Mouse (Mus musculus): ENCODE measurements around the gene Zfp451. TPM values are rescaled to one million over a fixed set of nuclear protein-coding genes. Genes with fewer than 3 reads are reported as not detected.

Gene Zfp451
- polyA plus RNA-seq, 1 experiment from 2014 or later = 28.5 TPM

- Histone ChIP-seq H3K4me3 (no peak overlapping the region), H3K4me2 (no peak overlapping the region), H3K9ac (no peak overlapping the region), H3K27ac (no peak overlapping the region), H3K4me1 (no peaks in the 10 kb centered on the region), H3K9me3 (no peaks in the 10 kb centered on the region), H3K27me3 (no peaks in the 10 kb centered on the region), H3K36me3 (peaks cover 75% of the 10 kb centered on the region)
- ATAC-seq (ENCODE audit: insufficient number of reproducible peaks, insufficient read depth, low FRiP score, low TSS enrichment, low read depth) = no peak
- WGBS = 88% methylated on average over 11 of the region's 11 CpGs
These were observed 75.6 kb downstream of the Zfp451 start for GRCm38 (mm10) chr1:33738681-33739278.

- no peak overlapping the region for H3K27ac ChIP-seq
- H3K9ac ChIP-seq = no peak overlapping the region
- peaks cover 75% of the 10 kb centered on the region for H3K36me3 ChIP-seq
These were observed 76.1 kb downstream of the Zfp451 start for GRCm38 (mm10) chr1:33738281-33738680.

GRCm38 (mm10) chr1:33734001-33734685 is 80.3 kb downstream of the Zfp451 start:
- Histone ChIP-seq H3K4me1 (no peaks in the 10 kb centered on the region), H3K4me3 (no peak overlapping the region), H3K9ac (no peak overlapping the region), H3K9me3 (no peaks in the 10 kb centered on the region), H3K27me3 (no peaks in the 10 kb centered on the region), H3K36me3 (peaks cover 89% of the 10 kb centered on the region), H3K27ac (no peak overlapping the region), H3K4me2 (no peak overlapping the region)
- ATAC-seq (ENCODE audit: insufficient number of reproducible peaks, insufficient read depth, low FRiP score, low TSS enrichment, low read depth) = no peak
- 80% methylated on average over 5 of the region's 5 CpGs for WGBS

More at GRCm38 (mm10) chr1:33738281-33738680, 76.1 kb downstream of the Zfp451 start:
- ATAC-seq (ENCODE audit: insufficient number of reproducible peaks, insufficient read depth, low FRiP score, low TSS enrichment, low read depth) = no peak
- WGBS = 93% methylated on average over 11 of the region's 11 CpGs
- H3K9me3 ChIP-seq = no peaks in the 10 kb centered on the region
- no peaks in the 10 kb centered on the region for H3K27me3 ChIP-seq
- H3K4me3 ChIP-seq = no peak overlapping the region
- H3K4me1 ChIP-seq = no peaks in the 10 kb centered on the region
- no peak overlapping the region for H3K4me2 ChIP-seq

GRCm38 (mm10) chr1:33733044-33733443 is 81.4 kb downstream of the Zfp451 start:
- no peak for ATAC-seq (ENCODE audit: insufficient number of reproducible peaks, insufficient read depth, low FRiP score, low TSS enrichment, low read depth)
- Histone ChIP-seq H3K27ac (no peak overlapping the region), H3K4me3 (no peak overlapping the region), H3K9me3 (no peaks in the 10 kb centered on the region), H3K27me3 (no peaks in the 10 kb centered on the region), H3K36me3 (peaks cover 84% of the 10 kb centered on the region), H3K4me2 (no peak overlapping the region), H3K4me1 (no peaks in the 10 kb centered on the region), H3K9ac (no peak overlapping the region)
- 85% methylated on average over 9 of the region's 9 CpGs for WGBS

- Histone ChIP-seq H3K27me3 (no peaks in the 10 kb centered on the region), H3K27ac (no peak overlapping the region), H3K4me3 (no peak overlapping the region), H3K9ac (no peak overlapping the region), H3K4me2 (no peak overlapping the region), H3K9me3 (no peaks in the 10 kb centered on the region), H3K36me3 (peaks cover 73% of the 10 kb centered on the region), H3K4me1 (peaks cover 4% of the 10 kb centered on the region)
- ATAC-seq (ENCODE audit: insufficient number of reproducible peaks, insufficient read depth, low FRiP score, low TSS enrichment, low read depth) = no peak
- 90% methylated on average over 5 of the region's 5 CpGs for WGBS
These were observed 89.3 kb downstream of the Zfp451 start for GRCm38 (mm10) chr1:33725086-33725485.

GRCm38 (mm10) chr1:33724516-33724915 is 89.9 kb downstream of the Zfp451 start:
- H3K4me2 ChIP-seq = no peak overlapping the region
- no peak for ATAC-seq (ENCODE audit: insufficient number of reproducible peaks, insufficient read depth, low FRiP score, low TSS enrichment, low read depth)
- no peaks in the 10 kb centered on the region for H3K27me3 ChIP-seq
- peaks cover 67% of the 10 kb centered on the region for H3K36me3 ChIP-seq
- H3K9me3 ChIP-seq = no peaks in the 10 kb centered on the region
- WGBS = 66% methylated on average over 6 of the region's 6 CpGs
- H3K27ac ChIP-seq = no peak overlapping the region
- H3K9ac ChIP-seq = no peak overlapping the region
- peaks cover 4% of the 10 kb centered on the region for H3K4me1 ChIP-seq
- no peak overlapping the region for H3K4me3 ChIP-seq

- Histone ChIP-seq H3K9ac (peak overlapping the region; percentile 47; the same call in 1 of the 2 replicates), H3K4me3 (peak overlapping the region; percentile 81), H3K4me1 (peaks cover 4% of the 10 kb centered on the region), H3K27ac (no peak overlapping the region), H3K27me3 (no peaks in the 10 kb centered on the region), H3K36me3 (peaks cover 42% of the 10 kb centered on the region), H3K4me2 (peak overlapping the region; percentile 66), H3K9me3 (no peaks in the 10 kb centered on the region)
- WGBS = 78% methylated on average over 7 of the region's 7 CpGs
- ATAC-seq (ENCODE audit: insufficient number of reproducible peaks, insufficient read depth, low FRiP score, low TSS enrichment, low read depth) = no peak
These were observed 93.4 kb downstream of the Zfp451 start for GRCm38 (mm10) chr1:33721020-33721419.

GRCm38 (mm10) chr1:33720231-33720630 is 94.2 kb downstream of the Zfp451 start:
- peaks cover 4% of the 10 kb centered on the region for H3K4me1 ChIP-seq
- H3K27me3 ChIP-seq = no peaks in the 10 kb centered on the region
- peaks cover 34% of the 10 kb centered on the region for H3K36me3 ChIP-seq
- peak overlapping the region; percentile 95 for H3K9ac ChIP-seq
- peak overlapping the region; percentile 66 for H3K4me2 ChIP-seq
- no peaks in the 10 kb centered on the region for H3K9me3 ChIP-seq
- 0% methylated on average over 41 of the region's 41 CpGs for WGBS
- H3K27ac ChIP-seq = peak overlapping the region; percentile 97
- peak overlapping the region; percentile 81 for H3K4me3 ChIP-seq
- ATAC-seq (ENCODE audit: insufficient number of reproducible peaks, insufficient read depth, low FRiP score, low TSS enrichment, low read depth) = peak; percentile 43; the same call in 1 of the 2 replicates

- H3K9me3 ChIP-seq = no peaks in the 10 kb centered on the region
- peaks cover 30% of the 10 kb centered on the region for H3K36me3 ChIP-seq
- peak; percentile 89 for ATAC-seq (ENCODE audit: insufficient number of reproducible peaks, insufficient read depth, low FRiP score, low TSS enrichment, low read depth)
- H3K4me2 ChIP-seq = peak within 1 kb of the TSS; percentile 66
- under 1% methylated on average over 50 of the region's 54 CpGs for WGBS
- peak within 1 kb of the TSS; percentile 97 for H3K27ac ChIP-seq
- peaks cover 4% of the 10 kb centered on the region for H3K4me1 ChIP-seq
- H3K27me3 ChIP-seq = no peaks in the 10 kb centered on the region
- peak within 1 kb of the TSS; percentile 95 for H3K9ac ChIP-seq
- peak within 1 kb of the TSS; percentile 81 for H3K4me3 ChIP-seq
These were observed 94.6 kb downstream of the Zfp451 start, which contains the start of gene Rab23 for GRCm38 (mm10) chr1:33719733-33720225. Gene Rab23, plus strand, starts transcription at chr1:33719887.

GRCm38 (mm10) chr1:33717636-33718035 is 96.8 kb downstream of the Zfp451 start:
- Histone ChIP-seq H3K4me1 (peaks cover 4% of the 10 kb centered on the region), H3K9ac (no peak overlapping the region), H3K4me3 (no peak overlapping the region), H3K27me3 (no peaks in the 10 kb centered on the region), H3K9me3 (no peaks in the 10 kb centered on the region), H3K36me3 (peaks cover 10% of the 10 kb centered on the region), H3K27ac (no peak overlapping the region), H3K4me2 (no peak overlapping the region)
- 79% methylated on average over 1 of the region's 1 CpGs for WGBS
- ATAC-seq (ENCODE audit: insufficient number of reproducible peaks, insufficient read depth, low FRiP score, low TSS enrichment, low read depth) = no peak

GRCm38 (mm10) chr1:33714796-33715195 is 99.6 kb downstream of the Zfp451 start:
- H3K4me2 ChIP-seq = peak overlapping the region; percentile 44

GRCm38 (mm10) chr1:33712026-33712425 is 102.4 kb downstream of the Zfp451 start:
- Histone ChIP-seq H3K9me3 (no peaks in the 10 kb centered on the region), H3K36me3 (no peaks in the 10 kb centered on the region), H3K4me2 (no peak overlapping the region), H3K9ac (no peak overlapping the region), H3K4me1 (no peaks in the 10 kb centered on the region), H3K27ac (no peak overlapping the region), H3K27me3 (no peaks in the 10 kb centered on the region), H3K4me3 (no peak overlapping the region)
- WGBS = 85% methylated on average over 5 of the region's 5 CpGs
- ATAC-seq (ENCODE audit: insufficient number of reproducible peaks, insufficient read depth, low FRiP score, low TSS enrichment, low read depth) = no peak

More at GRCm38 (mm10) chr1:33714796-33715195, 99.6 kb downstream of the Zfp451 start:
- 5% methylated on average over 10 of the region's 10 CpGs for WGBS
- Histone ChIP-seq H3K4me3 (no peak overlapping the region), H3K4me1 (no peaks in the 10 kb centered on the region), H3K36me3 (no peaks in the 10 kb centered on the region), H3K27ac (no peak overlapping the region), H3K9me3 (no peaks in the 10 kb centered on the region), H3K27me3 (no peaks in the 10 kb centered on the region), H3K9ac (no peak overlapping the region)
- no peak for ATAC-seq (ENCODE audit: insufficient number of reproducible peaks, insufficient read depth, low FRiP score, low TSS enrichment, low read depth)

Data from embryonic facial prominence, embryonic 13.5 days (tissue).